Mouse (Mus musculus): ENCODE measurements around the gene Ugt1a5.

Ugt1a5 gene

GRCm38 (mm10) chr1:88262961-88263360, 97.1 kb downstream of the Ugt1a5 start:
- DNase-seq (ENCODE audit: low spot score): no peak

GRCm38 (mm10) chr1:88263778-88264177, 98.0 kb downstream of the Ugt1a5 start:
- DNase-seq (ENCODE audit: low spot score): no peak

DNA sequence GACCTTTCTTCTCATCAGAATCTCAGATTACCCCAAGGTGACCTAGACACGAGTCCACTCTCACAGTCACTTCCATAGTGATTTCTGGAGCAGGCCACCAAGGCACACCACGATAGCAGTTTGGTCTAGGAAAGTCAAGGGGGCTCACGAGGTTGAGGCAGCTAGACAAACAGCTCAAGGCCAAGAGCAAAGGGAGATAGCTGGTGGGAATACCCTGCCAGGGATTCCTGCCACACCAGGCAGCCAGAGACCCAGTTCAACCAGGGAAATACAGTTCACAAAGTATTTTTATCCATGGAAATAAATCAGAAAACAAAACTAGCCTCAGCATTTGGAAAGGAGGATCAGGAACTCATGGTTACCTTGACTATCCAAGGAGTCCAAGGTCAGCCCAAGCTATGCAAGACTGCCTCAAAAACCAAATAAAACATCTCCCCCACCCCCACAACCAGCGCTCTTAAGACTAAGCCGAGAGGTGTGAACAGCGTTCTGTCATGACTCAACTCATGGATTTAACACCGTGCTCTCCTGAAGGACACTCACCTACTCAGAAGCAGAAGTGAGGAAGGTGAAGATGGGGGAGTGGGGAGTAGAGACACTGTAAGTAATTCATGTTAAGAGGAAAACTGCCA, 98.5 kb downstream of the Ugt1a5 start:
- DNase-seq (ENCODE audit: low spot score): no peak

DNA sequence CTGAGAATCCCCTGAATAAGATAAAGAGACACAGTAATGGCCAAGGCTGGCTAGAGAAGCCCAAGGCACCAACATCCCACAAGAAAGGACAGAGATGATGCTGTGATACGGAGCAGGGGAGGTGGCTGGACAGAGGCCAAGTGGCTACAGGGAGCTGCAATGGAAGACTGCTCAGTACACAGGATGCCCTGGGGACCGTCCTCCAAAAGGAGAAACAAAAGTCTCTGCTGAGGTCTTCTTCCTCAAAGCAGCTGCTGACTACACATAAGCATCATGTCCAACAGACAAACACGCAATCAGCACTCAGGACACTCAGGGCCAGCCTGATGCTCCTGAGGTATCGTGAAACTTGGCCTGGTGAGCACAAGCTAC, 99.0 kb downstream of the Ugt1a5 start:
- no peak for DNase-seq (ENCODE audit: low spot score)

DNA sequence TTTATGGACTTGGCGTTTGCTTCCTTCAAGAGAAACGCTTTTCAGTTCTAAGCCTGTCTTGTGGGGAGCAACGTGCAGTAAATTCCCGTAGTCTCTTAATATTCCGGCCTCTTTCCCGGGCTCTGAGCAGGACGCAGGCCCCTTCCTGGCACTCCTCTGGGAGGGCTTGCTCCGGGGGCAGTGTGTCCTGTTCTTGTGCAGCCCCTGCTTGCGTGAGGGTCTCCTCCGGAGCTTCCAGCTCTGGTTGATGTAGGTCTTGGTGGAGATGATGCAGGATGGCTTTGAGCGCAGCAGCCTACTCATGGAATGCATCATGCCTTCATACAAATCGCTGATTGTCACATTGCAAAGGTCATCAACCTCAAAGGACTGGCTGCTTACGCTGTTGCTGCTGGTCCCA, 100.3 kb downstream of the Ugt1a5 start:
- no peak for DNase-seq (ENCODE audit: low spot score)

DNA sequence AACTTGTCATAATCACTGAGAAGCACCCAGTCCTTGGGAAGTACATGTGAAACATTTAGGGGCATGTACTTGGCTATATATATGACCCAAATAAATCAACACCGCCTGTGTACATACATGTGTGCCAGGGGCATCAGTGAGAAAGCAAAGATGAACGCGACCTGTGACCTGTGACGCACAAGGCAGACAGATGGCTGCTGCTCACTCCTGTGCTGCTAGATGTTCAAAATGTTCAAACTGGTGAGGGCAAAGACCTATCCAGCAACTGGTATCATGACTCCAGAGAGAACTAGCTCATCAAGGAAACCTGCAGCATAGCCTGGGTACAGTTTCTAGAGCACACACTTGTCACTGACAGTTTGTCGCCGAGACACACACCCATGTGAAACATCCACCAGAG, 101.7 kb downstream of the Ugt1a5 start:
- no peak for DNase-seq (ENCODE audit: low spot score)

DNA sequence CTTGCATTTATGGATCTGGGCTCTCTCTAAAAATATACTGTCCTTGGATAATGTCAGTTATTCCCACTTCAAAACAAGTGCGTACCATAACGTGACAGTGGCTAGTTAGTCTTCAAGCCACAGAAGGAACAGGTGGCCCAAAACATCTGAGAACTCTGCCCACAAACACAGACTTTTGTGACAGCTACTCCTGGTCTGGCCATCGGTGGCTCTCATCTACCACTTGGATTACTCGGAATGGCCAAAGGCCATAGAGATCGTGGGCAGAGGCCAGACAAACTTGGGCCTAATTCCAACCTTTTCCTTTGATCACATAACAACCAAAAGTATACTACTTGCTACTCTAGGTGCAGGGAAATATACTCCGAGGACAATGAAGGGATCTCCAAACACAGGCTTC, 102.3 kb downstream of the Ugt1a5 start:
- no peak for DNase-seq (ENCODE audit: low spot score)

Data from spleen, adult 12 weeks (tissue).